Comparison of ENCODE assay signal across 8 mouse cellular contexts in the genomic region with DNA sequence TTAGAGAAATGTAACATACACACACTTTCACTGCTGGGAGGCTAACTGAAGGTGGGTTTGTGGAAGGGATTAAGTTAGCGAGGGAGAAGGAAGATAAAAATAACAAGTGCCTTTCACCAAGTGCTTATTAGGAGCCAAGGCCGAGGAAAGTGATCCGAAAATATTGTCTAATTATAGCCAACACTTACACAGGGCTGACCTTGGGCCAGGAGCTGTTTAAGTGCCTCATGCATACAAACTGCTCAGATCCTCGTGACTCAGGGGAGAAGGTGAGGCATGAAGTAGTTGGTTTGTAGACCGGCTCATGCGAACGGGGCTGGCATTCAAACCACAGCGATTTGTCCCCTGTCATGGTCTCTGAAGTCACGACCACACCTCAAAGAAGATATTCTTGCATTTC. TPM values are rescaled to one million over a fixed set of nuclear protein-coding genes. Genes with fewer than 3 reads are reported as not detected.
A peak's percentile ranks its signal among the peaks of the same experiment; 100 is the strongest.
DNase-seq lines count a peak whose midpoint lies in the region; ATAC-seq and TF ChIP-seq lines count a peak whose summit lies in the region.

No protein-coding gene starts in this region.

- no peaks in the 10 kb centered on the region for H3K9me3 ChIP-seq in MEL (replicated peaks; ENCODE audit: insufficient read depth, low read length)
- no peaks in the 10 kb centered on the region for H3K9me3 ChIP-seq in heart, embryonic 13.5 days
- H3K9me3 ChIP-seq in liver, embryonic 14.5 days (ENCODE audit: control insufficient read depth, low read length), result no peaks in the 10 kb centered on the region

- no peaks in the 10 kb centered on the region for H3K79me2 ChIP-seq in MEL (ENCODE audit: control insufficient read depth, insufficient read depth, low read length, poor library complexity)

- TF ChIP-seq POLR2A in MEL (IDR thresholded peaks at IDR 0.05; ENCODE audit: control insufficient read depth in 1 of 2, insufficient read depth in 1 of 2, low read depth in 1 of 2, low read length in 2 of 2, poor library complexity in 1 of 2), result no peak

- H3K27ac ChIP-seq in MEL (ENCODE audit: control insufficient read depth, low read depth, low read length), result no peak overlapping the region
- peak overlapping the region; percentile 99 for H3K27ac ChIP-seq in heart, embryonic 13.5 days (replicated peaks)
- H3K27ac ChIP-seq in liver, embryonic 14.5 days, result no peak overlapping the region

- no peak for TF ChIP-seq RAD21 in MEL (IDR thresholded peaks at IDR 0.05; ENCODE audit: low read depth, low read length)

- TF ChIP-seq EP300 in MEL (IDR thresholded peaks at IDR 0.05; ENCODE audit: low read depth in 1 of 2, low read length in 2 of 2), result peak in 1 of 2 experiments; percentile 43; a peak in 1 of 4 replicates
- no peak for TF ChIP-seq EP300 in liver, embryonic 14.5 days (IDR thresholded peaks at IDR 0.05; ENCODE audit: low read depth)

- H3K36me3 ChIP-seq in MEL (ENCODE audit: control insufficient read depth in 1 of 2, insufficient read depth in 2 of 2, low read length in 2 of 2), result peaks cover 0 to 4% of the 10 kb centered on the region in 2 experiments; a peak in 2 of 4 replicates
- H3K36me3 ChIP-seq in heart, embryonic 13.5 days, result no peaks in the 10 kb centered on the region
- no peaks in the 10 kb centered on the region for H3K36me3 ChIP-seq in liver, embryonic 14.5 days (replicated peaks; ENCODE audit: control insufficient read depth, insufficient read depth, low read depth)

- H3K27me3 ChIP-seq in MEL (ENCODE audit: control insufficient read depth in 1 of 2, insufficient read depth in 2 of 2, low read length in 2 of 2), result no peaks in the 10 kb centered on the region
- peaks cover 4% of the 10 kb centered on the region; the same call in 1 of the 2 replicates for H3K27me3 ChIP-seq in heart, embryonic 13.5 days (replicated peaks)
- H3K27me3 ChIP-seq in liver, embryonic 14.5 days (ENCODE audit: control insufficient read depth, insufficient read depth, low read length), result no peaks in the 10 kb centered on the region; the same call in 1 of the 2 replicates

- H3K4me1 ChIP-seq in MEL (ENCODE audit: control insufficient read depth in 1 of 2, insufficient read depth in 2 of 2, low read length in 2 of 2), result peaks cover 0 to 11% of the 10 kb centered on the region in 2 experiments; a peak in 2 of 4 replicates
- H3K4me1 ChIP-seq in heart, embryonic 13.5 days, result peaks cover 47% of the 10 kb centered on the region
- H3K4me1 ChIP-seq in liver, embryonic 14.5 days (replicated peaks; ENCODE audit: control insufficient read depth in 2 of 2, insufficient read depth in 2 of 2, low read length in 1 of 2), result peaks cover 0 to 8% of the 10 kb centered on the region in 2 experiments; a peak in 3 of 4 replicates

- whole genome bisulfite sequencing in heart, embryonic 13.5 days, result 29% methylated on average over 9 of the region's 9 CpGs
- WGBS in liver, embryonic 14.5 days (ENCODE audit: insufficient replicate concordance), result 35% methylated on average over 9 of the region's 9 CpGs

- peak; percentile 65 to 71 for DNase-seq in heart, adult 18-20 months
- no peak for DNase-seq in heart, postnatal 36 days
- DNase-seq in MEL (ENCODE audit: low read depth, low spot score), result no peak
- no peak for DNase-seq in liver, embryonic 14.5 days (ENCODE audit: low read depth in 3 of 3, low spot score in 3 of 3)
- DNase-seq in cerebellum, adult 11-12 months, result no peak
- no peak for DNase-seq in layer of hippocampus, adult 18-20 months (ENCODE audit: low spot score in 2 of 2)
- no peak for DNase-seq in left cerebral cortex, postnatal 10 days (ENCODE audit: extremely low spot score in 1 of 2, low spot score in 2 of 2)

- no peak for TF ChIP-seq CTCF in MEL (IDR thresholded peaks at IDR 0.05 in 2 of 3, conservative IDR thresholded peaks at IDR 0.05 in 1 of 3; ENCODE audit: control insufficient read depth in 1 of 3, insufficient read depth in 1 of 3, low read depth in 2 of 3, low read length in 3 of 3, poor library complexity in 1 of 3, severe bottlenecking in 1 of 3)
- no peak for TF ChIP-seq CTCF in liver, embryonic 14.5 days (IDR thresholded peaks at IDR 0.05; ENCODE audit: low read depth)

- H3K4me3 ChIP-seq in MEL (ENCODE audit: control insufficient read depth in 1 of 2, insufficient read depth in 1 of 2, low read depth in 2 of 2, low read length in 2 of 2), result peak overlapping the region; percentile 21 to 51
- H3K4me3 ChIP-seq in heart, embryonic 13.5 days, result peak overlapping the region; percentile 37
- H3K4me3 ChIP-seq in liver, embryonic 14.5 days (ENCODE audit: insufficient read depth in 1 of 2, low read depth in 2 of 2, low read length in 2 of 2), result no peak overlapping the region

- 0 out of 2 replicates have a peak, but pooled peaks have one; percentile 2 for ATAC-seq in heart, embryonic 13.5 days (ENCODE audit: extremely low read depth, insufficient number of reproducible peaks, low FRiP score, low TSS enrichment)
- ATAC-seq in liver, embryonic 14.5 days (ENCODE audit: insufficient read depth), result no peak

- intact Hi-C loops in heart, postnatal 36 days (cut with DNase I), result loop anchor here (1.0 to 5.0 kb wide), 3 partner anchors 19 to 741 kb away; no protein-coding TSS in a partner anchor
- intact Hi-C loops in left cerebral cortex, postnatal 10 days (cut with DNase I), result loop anchor here (2.0 to 5.0 kb wide), 2 partner anchors 42 to 71 kb away; no protein-coding TSS in a partner anchor

- H3K9ac ChIP-seq in MEL (ENCODE audit: control insufficient read depth, low read depth, low read length, poor library complexity, severe bottlenecking), result peak overlapping the region; percentile 18
- peak overlapping the region; percentile 82 for H3K9ac ChIP-seq in heart, embryonic 13.5 days
- no peak overlapping the region for H3K9ac ChIP-seq in liver, embryonic 14.5 days (replicated peaks)

- H3K4me2 ChIP-seq in heart, embryonic 13.5 days, result peak overlapping the region; percentile 66
- peak overlapping the region; percentile 33 for H3K4me2 ChIP-seq in liver, embryonic 14.5 days (ENCODE audit: low read depth)

TF ChIP-seq in MEL, 35 proteins besides CTCF, POLR2A, EP300 and RAD21:
- TF ChIP-seq GATA1 (IDR thresholded peaks at IDR 0.05; ENCODE audit: low read depth, low read length) (0 out of 2 replicates have a peak, but pooled peaks have one; percentile 1), MAZ (IDR thresholded peaks at IDR 0.05; ENCODE audit: low read depth, low read length) (no peak), MXI1 (IDR thresholded peaks at IDR 0.05; ENCODE audit: low read depth, low read length) (peak; percentile 16; the same call in 1 of the 2 replicates), SIN3A (IDR thresholded peaks at IDR 0.05; ENCODE audit: low read length) (peak; percentile 8; the same call in 1 of the 2 replicates)

RNA-seq across cellular contexts. Expression of a gene that starts 12.8 kb away (rescaled TPM):
- 10 to 100 TPM in 1 of 2 experiments, 1 to 10 TPM in 1; 7.7 to 10.5 TPM for total RNA-seq in heart, adult 18-20 months (2021)
- 10 to 100 TPM in 1 of 2 experiments, 1 to 10 TPM in 1; 5.2 to 98.5 TPM for total RNA-seq in heart, postnatal 36 days (2021)
- 1.7 and 2.0 TPM in 2 replicates for total RNA-seq in MEL (2012; rRNA removed)
- polyA plus RNA-seq in MEL (2012; ENCODE audit: insufficient read depth in 1 of 2, insufficient read length in 2 of 2, low read depth in 1 of 2, low replicate concordance in 2 of 2, missing spikeins in 1 of 2), result 10 to 100 TPM in 1 of 2 experiments, not detected in 1; 12.8 TPM
- 10.4 and 10.8 TPM in 2 replicates for polyA plus RNA-seq in heart, embryonic 13.5 days (2015; fragmentation: Nextera tagmentation; extraction: Ambion mirVana)
- polyA plus RNA-seq in liver, embryonic 14.5 days (2012; rRNA removed), result 0.42 and 0.48 TPM in 2 replicates
- 0.19 and 0.23 TPM in 2 replicates for polyA plus RNA-seq in liver, embryonic 14.5 days (2014; fragmentation: Nextera tagmentation; extraction: Ambion mirVana)
- 100 to 1,000 TPM in 1 of 2 experiments, 10 to 100 TPM in 1; 87.1 to 105 TPM for total RNA-seq in layer of hippocampus, adult 18-20 months (2021)
- total RNA-seq in left cerebral cortex, postnatal 10 days (2021), result 10 to 100 TPM; 36.8 to 40.3 TPM

RNA-seq across cellular contexts. Expression of a gene that starts 17.2 kb away (rescaled TPM):
- 1 to 10 TPM; 8.7 to 9.7 TPM for total RNA-seq in heart, adult 18-20 months (2021)
- 10 to 100 TPM; 10.7 to 12.0 TPM for total RNA-seq in heart, postnatal 36 days (2021)
- total RNA-seq in MEL (2012; rRNA removed), result 3.7 and 4.1 TPM in 2 replicates
- polyA plus RNA-seq in MEL (2012; ENCODE audit: insufficient read depth in 1 of 2, insufficient read length in 2 of 2, low read depth in 1 of 2, low replicate concordance in 2 of 2, missing spikeins in 1 of 2), result 1 to 10 TPM in 1 of 2 experiments, not detected in 1; 6.3 TPM
- 3.8 and 4.4 TPM in 2 replicates for polyA plus RNA-seq in heart, embryonic 13.5 days (2015; fragmentation: Nextera tagmentation; extraction: Ambion mirVana)
- 0.50 and 0.73 TPM in 2 replicates for polyA plus RNA-seq in liver, embryonic 14.5 days (2012; rRNA removed)
- 0.13 and 0.27 TPM in 2 replicates for polyA plus RNA-seq in liver, embryonic 14.5 days (2014; fragmentation: Nextera tagmentation; extraction: Ambion mirVana)
- total RNA-seq in layer of hippocampus, adult 18-20 months (2021), result 10 to 100 TPM; 75.9 to 86.7 TPM
- 10 to 100 TPM; 30.9 to 34.2 TPM for total RNA-seq in left cerebral cortex, postnatal 10 days (2021)

RNA-seq across cellular contexts. Expression of a gene that starts 42.8 kb away (rescaled TPM):
- total RNA-seq in heart, adult 18-20 months (2021), result 10 to 100 TPM; 20.0 to 21.3 TPM
- total RNA-seq in heart, postnatal 36 days (2021), result 10 to 100 TPM; 23.7 to 23.9 TPM
- 75.5 and 90.3 TPM in 2 replicates for total RNA-seq in MEL (2012; rRNA removed)
- polyA plus RNA-seq in MEL (2012; ENCODE audit: insufficient read depth in 1 of 2, insufficient read length in 2 of 2, low read depth in 1 of 2, low replicate concordance in 2 of 2, missing spikeins in 1 of 2), result 10 to 100 TPM in 1 of 2 experiments, not detected in 1; 75.2 TPM
- polyA plus RNA-seq in heart, embryonic 13.5 days (2015; fragmentation: Nextera tagmentation; extraction: Ambion mirVana), result 50.6 and 56.1 TPM in 2 replicates
- polyA plus RNA-seq in liver, embryonic 14.5 days (2012; rRNA removed), result 13.1 and 17.2 TPM in 2 replicates
- 21.3 and 23.7 TPM in 2 replicates for polyA plus RNA-seq in liver, embryonic 14.5 days (2014; fragmentation: Nextera tagmentation; extraction: Ambion mirVana)
- 10 to 100 TPM; 53.2 to 57.5 TPM for total RNA-seq in layer of hippocampus, adult 18-20 months (2021)
- total RNA-seq in left cerebral cortex, postnatal 10 days (2021), result 10 to 100 TPM; 38.8 to 41.9 TPM

RNA-seq across cellular contexts. Expression of a gene that starts 51.8 kb away (rescaled TPM):
- 1 to 10 TPM in 1 of 2 experiments, under 1 TPM in 1; 0.69 to 1.1 TPM for total RNA-seq in heart, adult 18-20 months (2021)
- total RNA-seq in heart, postnatal 36 days (2021), result 1 to 10 TPM in 1 of 2 experiments, under 1 TPM in 1; 0.94 to 1.4 TPM
- total RNA-seq in MEL (2012; rRNA removed), result 0.07 and 0.12 TPM in 2 replicates
- under 1 TPM in 1 of 2 experiments, not detected in 1; 0.18 TPM for polyA plus RNA-seq in MEL (2012; ENCODE audit: insufficient read depth in 1 of 2, insufficient read length in 2 of 2, low read depth in 1 of 2, low replicate concordance in 2 of 2, missing spikeins in 1 of 2)
- polyA plus RNA-seq in heart, embryonic 13.5 days (2015; fragmentation: Nextera tagmentation; extraction: Ambion mirVana), result 2.4 and 3.0 TPM in 2 replicates
- 0.10 and 0.11 TPM in 2 replicates for polyA plus RNA-seq in liver, embryonic 14.5 days (2012; rRNA removed)
- 0.18 and 0.35 TPM in 2 replicates for polyA plus RNA-seq in liver, embryonic 14.5 days (2014; fragmentation: Nextera tagmentation; extraction: Ambion mirVana)
- total RNA-seq in layer of hippocampus, adult 18-20 months (2021), result under 1 TPM; 0.27 to 0.66 TPM
- total RNA-seq in left cerebral cortex, postnatal 10 days (2021), result under 1 TPM in 1 of 2 experiments, not detected in 1; 0.30 TPM

Comparison
In these comparisons a context has a peak if more than half of its experiments do, and no peak if none do; other contexts are left out.
1. DNase-seq: peak in heart, adult 18-20 months (2 of 2); none in heart, postnatal 36 days (0 of 2), MEL (single experiment), liver, embryonic 14.5 days (0 of 3), cerebellum, adult 11-12 months (single experiment), layer of hippocampus, adult 18-20 months (0 of 2) and left cerebral cortex, postnatal 10 days (0 of 2).
2. H3K4me3 ChIP-seq: peak in MEL (2 of 2) and heart, embryonic 13.5 days (single experiment); none in liver, embryonic 14.5 days (0 of 2).